Mouse (Mus musculus) CD8-positive naive resting alpha-beta T cell, adult 2 months (primary cell): ENCODE measurements around the gene Tjap1.

Experiments
- DNase-seq, 2 experiments: peaks; one replicate each; pipeline ENCODE4 v3.0.0; 2022; ENCODE audit warnings: low read depth in 2 of 2, low spot score in 2 of 2

Tjap1 gene

GRCm38 (mm10) chr17:46254106-46254505, 28.7 kb downstream of the Tjap1 start:
- peak; percentile 20 to 25 for DNase-seq

GRCm38 (mm10) chr17:46253452-46254084, 29.3 kb downstream of the Tjap1 start, which contains the start of gene Lrrc73:
Lrrc73 (plus strand) TSS chr17:46253531.
- DNase-seq, result peak; percentile 83 to 88

GRCm38 (mm10) chr17:46252571-46253451, 30.0 kb downstream of the Tjap1 start:
- peak in 1 of 2 experiments; percentile 56 for DNase-seq

- no peak for DNase-seq
Measured at GRCm38 (mm10) chr17:46251174-46251573, 31.7 kb downstream of the Tjap1 start.

GRCm38 (mm10) chr17:46248189-46248522, 34.7 kb downstream of the Tjap1 start:
- DNase-seq, result no peak

- DNase-seq, result peak; percentile 91 to 94
Measured at GRCm38 (mm10) chr17:46247512-46248188, 35.2 kb downstream of the Tjap1 start, which contains the start of the genes Polr1c and Yipf3. Polr1c (minus strand) TSS chr17:46248054. Yipf3 (plus strand) TSS chr17:46248080.

- no peak for DNase-seq
Measured at GRCm38 (mm10) chr17:46244579-46244978, 38.2 kb downstream of the Tjap1 start.

GRCm38 (mm10) chr17:46243624-46244023, 39.2 kb downstream of the Tjap1 start:
- no peak for DNase-seq

- DNase-seq, result no peak
Measured at GRCm38 (mm10) chr17:46242993-46243392, 39.8 kb downstream of the Tjap1 start.

- DNase-seq, result no peak
Measured at GRCm38 (mm10) chr17:46242274-46242673, 40.6 kb downstream of the Tjap1 start.

- DNase-seq, result no peak
Measured at GRCm38 (mm10) chr17:46241471-46241870, 41.4 kb downstream of the Tjap1 start.

GRCm38 (mm10) chr17:46239516-46240114, 43.2 kb downstream of the Tjap1 start:
- no peak for DNase-seq

GRCm38 (mm10) chr17:46237480-46237879, 45.3 kb downstream of the Tjap1 start:
- no peak for DNase-seq

- no peak for DNase-seq
Measured at GRCm38 (mm10) chr17:46237079-46237478, 45.7 kb downstream of the Tjap1 start.

GRCm38 (mm10) chr17:46236067-46236466, 46.8 kb downstream of the Tjap1 start:
- no peak for DNase-seq

- no peak for DNase-seq
Measured at GRCm38 (mm10) chr17:46227576-46227975, 55.2 kb downstream of the Tjap1 start.

GRCm38 (mm10) chr17:46221601-46222000, 61.2 kb downstream of the Tjap1 start:
- DNase-seq, result no peak

GRCm38 (mm10) chr17:46210550-46210949, 72.3 kb downstream of the Tjap1 start:
- no peak for DNase-seq
